Mouse (Mus musculus) limb, embryonic 13.5 days (tissue): ENCODE results near the gene Acot7. TPM values are rescaled to one million over a fixed set of nuclear protein-coding genes. Genes with fewer than 3 reads are reported as not detected.

Experiments
- ATAC-seq: fragments of 200-750 bp; cut with Nextera tagmentation; 2 replicates; pipeline ENCODE4 v1.8.0; 2017; ENCODE audit warnings: low read depth, moderate number of reproducible peaks, moderate TSS enrichment; ENCODE audit not compliant: low FRiP score
- H3K27ac ChIP-seq: fragments of 300-500 bp; sonication (generic); 2 replicates; pipeline ENCODE4 v1.5.1; 2015; ENCODE audit warnings: inconsistent platforms, mild to moderate bottlenecking, moderate library complexity
- H3K27me3 ChIP-seq: fragments of 300-500 bp; sonication (generic); 2 replicates; pipeline ENCODE4 v1.6.1; 2015; ENCODE audit warnings: mild to moderate bottlenecking, inconsistent platforms
- H3K36me3 ChIP-seq: fragments of 300-500 bp; sonication (generic); 2 replicates; pipeline ENCODE4 v1.6.1; 2015; ENCODE audit warnings: inconsistent platforms, mild to moderate bottlenecking, moderate library complexity
- H3K4me1 ChIP-seq: fragments of 300-500 bp; sonication (generic); 2 replicates; pipeline ENCODE4 v1.6.1; 2015; ENCODE audit warnings: inconsistent platforms
- H3K4me2 ChIP-seq: fragments of 300-500 bp; sonication (generic); replicated peaks from 2 replicates; pipeline ENCODE4 v1.6.1; 2015; ENCODE audit warnings: inconsistent platforms, mild to moderate bottlenecking, moderate library complexity
- H3K4me3 ChIP-seq: fragments of 300-500 bp; sonication (generic); 2 replicates; pipeline ENCODE4 v1.5.1; 2015; ENCODE audit warnings: moderate library complexity, mild to moderate bottlenecking, inconsistent platforms
- H3K9ac ChIP-seq: fragments of 300-500 bp; sonication (generic); 2 replicates; pipeline ENCODE4 v1.6.1; 2015; ENCODE audit warnings: mild to moderate bottlenecking, inconsistent platforms
- H3K9me3 ChIP-seq: fragments of 300-500 bp; sonication (generic); 2 replicates; pipeline ENCODE4 v1.6.1; 2016; ENCODE audit warnings: inconsistent platforms
- WGBS: fragments of 180-500 bp; shearing (Covaris S2); methylation state at CpG from one replicate; pipeline ENCODE4 v1.1.7; 2015; 5-methylcytosine and 5-hydroxymethylcytosine counted together
- polyA plus RNA-seq: library from polyadenylated mRNA; unstranded; fragments of >200 nt; fragmentation: Nextera tagmentation; extraction: Ambion mirVana; gene quantifications from 2 replicates; pipeline ENCODE4 v1.2.1, GENCODE M21; 2015

Acot7 gene
- polyA plus RNA-seq, 1 experiment from 2014 or later: 53.2 TPM

DNA sequence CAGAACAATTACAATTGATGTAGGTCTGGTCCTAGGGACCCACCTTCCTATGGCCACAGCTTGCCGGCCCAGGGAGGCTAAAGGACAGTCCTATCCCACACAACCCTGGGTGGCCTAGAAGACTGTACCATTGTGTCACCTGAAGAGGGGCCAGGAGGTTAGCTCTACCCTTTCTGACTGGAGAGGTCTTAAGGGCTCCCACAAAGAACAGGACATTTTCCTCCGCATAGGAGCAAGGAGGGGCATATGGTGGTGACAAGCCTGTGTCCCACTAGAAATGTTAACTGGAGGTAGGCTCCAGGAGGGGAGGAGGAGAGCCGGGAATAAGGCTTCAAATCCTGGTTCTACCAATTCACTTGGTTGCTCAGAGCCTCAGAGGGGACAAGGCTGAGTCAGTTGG lies 95.3 kb downstream of the Acot7 start:
- Histone ChIP-seq H3K27ac (peak overlapping the region; percentile 80), H3K36me3 (no peaks in the 10 kb centered on the region), H3K9me3 (no peaks in the 10 kb centered on the region), H3K27me3 (peaks cover 28% of the 10 kb centered on the region), H3K9ac (peak overlapping the region; percentile 86; the same call in 1 of the 2 replicates), H3K4me1 (peaks cover 39% of the 10 kb centered on the region), H3K4me2 (peak overlapping the region; percentile 93), H3K4me3 (no peak overlapping the region)
- 31% methylated on average over 3 of the region's 3 CpGs for WGBS
- ATAC-seq: no peak

DNA sequence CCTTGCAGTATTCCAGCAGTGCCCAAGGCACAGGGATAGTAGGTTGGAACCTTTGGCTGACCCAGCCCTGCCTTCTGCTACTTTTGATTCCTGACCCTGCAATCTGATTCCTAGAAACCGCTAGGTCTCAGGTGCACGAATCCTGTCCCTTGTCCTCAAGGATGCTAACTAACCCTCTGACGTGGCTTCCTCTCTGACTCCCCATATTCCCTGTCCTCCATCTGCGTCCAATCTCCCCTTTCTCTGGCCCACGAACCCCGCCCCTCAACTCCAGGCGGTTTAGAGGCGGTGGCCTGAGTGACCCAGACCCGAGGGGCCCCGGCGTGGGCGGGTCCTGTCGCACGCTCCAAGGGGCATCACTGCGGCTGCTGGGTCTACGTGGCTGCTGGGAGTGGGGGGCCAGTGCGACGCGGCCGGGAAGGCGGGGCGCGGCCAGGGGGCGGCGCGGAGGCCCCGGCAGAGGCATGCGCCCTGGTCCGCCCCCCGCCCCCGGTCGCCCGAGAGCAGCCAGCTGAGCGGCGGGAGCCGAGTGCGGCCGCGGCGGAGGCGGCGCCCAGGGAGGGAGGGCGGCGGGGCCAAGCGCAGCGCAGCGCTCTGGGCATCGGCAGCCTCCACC lies 95.8 kb downstream of the Acot7 start, which contains the start of gene Gpr153:
TSS of gene Gpr153 (plus strand) at position 612 of the 616 bp plus-strand sequence.
- H3K36me3 ChIP-seq: no peaks in the 10 kb centered on the region
- WGBS: 1% methylated on average over 22 of the region's 48 CpGs
- peaks cover 28% of the 10 kb centered on the region for H3K27me3 ChIP-seq
- H3K4me2 ChIP-seq: peak within 1 kb of the TSS; percentile 93
- no peaks in the 10 kb centered on the region for H3K9me3 ChIP-seq
- H3K27ac ChIP-seq: peak within 1 kb of the TSS; percentile 80
- H3K9ac ChIP-seq: peak within 1 kb of the TSS; percentile 86
- ATAC-seq: peak; percentile 74; the same call in 1 of the 2 replicates
- H3K4me3 ChIP-seq: peak within 1 kb of the TSS; percentile 71
- H3K4me1 ChIP-seq: peaks cover 39% of the 10 kb centered on the region

DNA sequence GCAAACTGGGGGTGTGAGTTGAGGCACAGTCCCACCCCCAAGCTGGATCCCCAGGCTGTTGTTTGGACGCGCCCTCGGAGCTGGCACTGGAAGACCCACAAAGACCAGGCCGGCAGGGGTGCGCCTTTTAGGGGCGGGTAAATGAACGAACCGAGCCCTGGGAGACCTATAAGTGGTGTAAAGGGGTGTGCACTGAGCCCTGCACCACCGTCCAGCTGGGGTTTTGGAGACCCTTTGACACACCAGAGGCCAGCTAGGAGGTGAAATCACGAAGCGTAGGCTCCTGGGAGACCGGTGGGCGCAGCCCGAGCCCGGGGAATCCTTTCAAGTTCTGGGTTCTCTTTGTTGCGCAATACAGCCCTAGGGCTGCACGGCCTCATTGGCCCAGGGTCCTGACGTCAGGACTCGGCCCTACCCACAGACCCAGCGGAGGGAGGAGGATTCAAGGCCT lies 96.8 kb downstream of the Acot7 start:
- Histone ChIP-seq H3K4me1 (peaks cover 39% of the 10 kb centered on the region), H3K9ac (peak overlapping the region; percentile 86), H3K27me3 (peaks cover 36% of the 10 kb centered on the region), H3K27ac (peak overlapping the region; percentile 80; the same call in 1 of the 2 replicates), H3K36me3 (peaks cover under 1% of the 10 kb centered on the region; the same call in 1 of the 2 replicates), H3K4me2 (peak overlapping the region; percentile 93), H3K4me3 (peak overlapping the region; percentile 71), H3K9me3 (no peaks in the 10 kb centered on the region)
- 0 out of 2 replicates have a peak, but pooled peaks have one; percentile 22 for ATAC-seq
- 2% methylated on average over 20 of the region's 20 CpGs for WGBS

GRCm38 (mm10) chr4:152276389-152277347 lies 98.7 kb downstream of the Acot7 start:
- no peak for ATAC-seq
- Histone ChIP-seq H3K4me1 (peaks cover 34% of the 10 kb centered on the region), H3K27me3 (peaks cover 55% of the 10 kb centered on the region), H3K4me2 (no peak overlapping the region), H3K9ac (no peak overlapping the region), H3K27ac (no peak overlapping the region), H3K36me3 (peaks cover 15% of the 10 kb centered on the region), H3K4me3 (no peak overlapping the region), H3K9me3 (no peaks in the 10 kb centered on the region)
- 49% methylated on average over 10 of the region's 10 CpGs for WGBS

- Histone ChIP-seq H3K4me3 (no peak overlapping the region), H3K9ac (no peak overlapping the region), H3K4me2 (no peak overlapping the region), H3K36me3 (peaks cover 17% of the 10 kb centered on the region), H3K4me1 (peaks cover 26% of the 10 kb centered on the region), H3K27me3 (peaks cover 68% of the 10 kb centered on the region), H3K9me3 (no peaks in the 10 kb centered on the region), H3K27ac (no peak overlapping the region)
- ATAC-seq: no peak
- 64% methylated on average over 2 of the region's 2 CpGs for WGBS
These were observed 100.0 kb downstream of the Acot7 start for GRCm38 (mm10) chr4:152277916-152278315.

- peaks cover 17% of the 10 kb centered on the region for H3K36me3 ChIP-seq
- peaks cover 22% of the 10 kb centered on the region for H3K4me1 ChIP-seq
- H3K9ac ChIP-seq: no peak overlapping the region
- no peak for ATAC-seq
- H3K4me2 ChIP-seq: no peak overlapping the region
- H3K4me3 ChIP-seq: no peak overlapping the region
- no peaks in the 10 kb centered on the region for H3K9me3 ChIP-seq
- no peak overlapping the region for H3K27ac ChIP-seq
- peaks cover 75% of the 10 kb centered on the region for H3K27me3 ChIP-seq
- WGBS: 87% methylated on average over 23 of the region's 23 CpGs
These were observed 101.1 kb downstream of the Acot7 start for GRCm38 (mm10) chr4:152278986-152279385.

DNA sequence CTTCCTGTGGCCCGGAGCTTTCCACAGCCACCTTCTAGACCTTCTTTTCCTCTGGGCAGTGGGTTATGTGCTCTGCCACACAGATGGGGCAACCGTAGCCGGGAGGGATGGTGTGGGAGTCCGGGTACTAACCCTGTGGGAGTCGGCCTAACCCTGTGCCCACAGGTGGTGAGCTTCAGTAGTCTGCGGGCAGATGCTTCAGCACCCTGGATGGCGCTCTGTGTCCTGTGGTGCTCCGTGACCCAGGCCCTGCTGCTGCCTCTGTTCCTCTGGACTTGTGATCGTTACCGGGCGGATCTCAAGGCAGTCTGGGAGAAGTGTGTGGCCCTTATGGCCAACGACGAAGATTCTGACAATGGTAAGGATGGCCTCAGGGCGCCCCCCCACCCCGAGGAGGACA lies 103.7 kb downstream of the Acot7 start:
- Histone ChIP-seq H3K9ac (no peak overlapping the region), H3K4me3 (no peak overlapping the region), H3K9me3 (no peaks in the 10 kb centered on the region), H3K27me3 (peaks cover 81% of the 10 kb centered on the region), H3K4me1 (peaks cover 11% of the 10 kb centered on the region), H3K36me3 (peaks cover 17% of the 10 kb centered on the region), H3K4me2 (no peak overlapping the region), H3K27ac (no peak overlapping the region)
- no peak for ATAC-seq
- 47% methylated on average over 15 of the region's 15 CpGs for WGBS

- H3K36me3 ChIP-seq: peaks cover 17% of the 10 kb centered on the region
- 19% methylated on average over 34 of the region's 34 CpGs for WGBS
- H3K27ac ChIP-seq: no peak overlapping the region
- peak overlapping the region; percentile 68 for H3K4me2 ChIP-seq
- H3K27me3 ChIP-seq: peaks cover 88% of the 10 kb centered on the region
- peaks cover 11% of the 10 kb centered on the region for H3K4me1 ChIP-seq
- peak overlapping the region; percentile 42 for H3K4me3 ChIP-seq
- H3K9me3 ChIP-seq: no peaks in the 10 kb centered on the region
- peak overlapping the region; percentile 50; the same call in 1 of the 2 replicates for H3K9ac ChIP-seq
- no peak for ATAC-seq
These were observed 104.8 kb downstream of the Acot7 start for GRCm38 (mm10) chr4:152282721-152283120.

DNA sequence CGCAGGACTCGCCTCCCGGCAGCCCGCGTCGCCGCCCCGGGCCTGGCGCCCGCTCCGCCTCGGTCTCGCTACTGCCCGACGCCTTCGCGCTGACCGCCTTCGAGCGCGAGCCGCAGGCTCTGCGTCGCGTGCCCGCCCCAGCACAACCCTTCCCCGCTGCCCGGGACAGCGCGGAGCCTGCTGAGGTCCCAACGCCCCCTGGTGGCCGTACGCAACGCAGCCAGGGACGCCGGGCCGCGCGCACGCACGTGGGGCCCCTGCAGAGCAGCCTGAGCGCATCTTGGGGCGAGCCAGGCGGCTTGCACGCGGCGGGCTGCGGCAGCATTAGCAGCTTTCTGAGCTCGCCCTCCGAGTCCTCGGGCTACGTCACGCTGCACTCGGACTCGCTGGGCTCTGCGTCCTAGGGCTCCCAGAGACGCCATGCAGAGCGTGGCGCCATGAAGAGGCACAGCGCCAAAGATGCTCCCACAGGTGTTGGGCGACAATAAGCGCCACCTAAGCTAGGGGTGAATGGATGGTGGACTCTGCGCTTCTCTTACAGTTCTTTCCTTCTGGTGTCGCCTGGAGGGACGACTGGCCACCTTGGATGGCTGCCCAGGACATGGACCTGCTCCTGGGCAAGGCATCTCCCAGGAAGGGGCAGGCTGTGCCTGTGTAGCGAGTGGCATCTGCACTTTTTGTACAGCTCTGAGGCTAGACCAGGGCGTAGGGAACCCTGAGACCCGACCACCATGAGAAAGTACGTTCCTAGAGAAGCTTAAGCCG lies 105.4 kb downstream of the Acot7 start:
- H3K4me2 ChIP-seq: peak overlapping the region; percentile 68
- H3K27ac ChIP-seq: no peak overlapping the region
- H3K36me3 ChIP-seq: peaks cover 17% of the 10 kb centered on the region
- ATAC-seq: peak; percentile 82
- 5% methylated on average over 68 of the region's 70 CpGs for WGBS
- H3K4me3 ChIP-seq: peak overlapping the region; percentile 42
- H3K4me1 ChIP-seq: peaks cover 11% of the 10 kb centered on the region
- H3K9me3 ChIP-seq: no peaks in the 10 kb centered on the region
- H3K27me3 ChIP-seq: peaks cover 94% of the 10 kb centered on the region
- H3K9ac ChIP-seq: peak overlapping the region; percentile 50; the same call in 1 of the 2 replicates

DNA sequence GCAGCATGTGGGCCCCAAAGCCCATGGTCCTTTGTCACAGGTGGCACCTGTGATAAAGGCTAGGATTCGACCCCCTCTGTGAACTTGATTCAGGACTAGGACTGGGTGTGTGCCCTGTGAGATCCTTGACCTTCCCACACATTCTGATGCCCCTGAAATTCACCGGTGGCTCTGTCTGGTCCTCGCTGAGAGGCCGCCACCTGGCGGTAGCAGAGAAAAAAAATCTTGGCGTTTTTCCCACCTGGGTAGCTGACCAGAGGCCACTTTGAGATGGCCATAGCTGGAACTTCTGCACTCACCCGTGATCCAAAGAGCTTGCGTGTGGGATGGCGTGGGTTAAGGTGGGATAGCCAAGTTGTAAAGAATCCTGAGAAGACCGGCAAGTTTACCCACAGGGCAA lies 107.6 kb downstream of the Acot7 start:
- no peaks in the 10 kb centered on the region for H3K9me3 ChIP-seq
- WGBS: 2% methylated on average over 10 of the region's 10 CpGs
- no peak overlapping the region for H3K4me3 ChIP-seq
- no peak overlapping the region for H3K4me2 ChIP-seq
- peaks cover 11% of the 10 kb centered on the region; the same call in 1 of the 2 replicates for H3K36me3 ChIP-seq
- peaks cover 95% of the 10 kb centered on the region for H3K27me3 ChIP-seq
- H3K4me1 ChIP-seq: peaks cover 17% of the 10 kb centered on the region
- no peak overlapping the region for H3K27ac ChIP-seq
- H3K9ac ChIP-seq: no peak overlapping the region
- no peak for ATAC-seq

GRCm38 (mm10) chr4:152286183-152286582 lies 108.2 kb downstream of the Acot7 start:
- H3K4me3 ChIP-seq: peak overlapping the region; percentile 19

More at GRCm38 (mm10) chr4:152286183-152286582, 108.2 kb downstream of the Acot7 start:
- peaks cover 5% of the 10 kb centered on the region; the same call in 1 of the 2 replicates for H3K36me3 ChIP-seq
- no peak overlapping the region for H3K9ac ChIP-seq
- H3K4me1 ChIP-seq: peaks cover 24% of the 10 kb centered on the region
- peaks cover 95% of the 10 kb centered on the region for H3K27me3 ChIP-seq
- ATAC-seq: no peak
- no peak overlapping the region for H3K27ac ChIP-seq
- H3K9me3 ChIP-seq: no peaks in the 10 kb centered on the region
- WGBS: 3% methylated on average over 32 of the region's 32 CpGs
- peak overlapping the region; percentile 47 for H3K4me2 ChIP-seq
